Mouse (Mus musculus) hindbrain, embryonic 13.5 days (tissue): Measurements from ENCODE around the gene Tbx3. TPM values are rescaled to one million over a fixed set of nuclear protein-coding genes. Genes with fewer than 3 reads are reported as not detected.

Experiments used
- polyA plus RNA-seq: library from polyadenylated mRNA; unstranded; fragments of >200 nt; fragmentation: Nextera tagmentation; extraction: Ambion mirVana; gene quantifications from 2 replicates; pipeline ENCODE4 v1.2.1, GENCODE M21; 2015

Gene Tbx3
- polyA plus RNA-seq, 1 experiment from 2014 or later: 6.0 TPM

Other genes with a start within 250 kb of the Tbx3 start
- gene Tbx5, start 162.0 kb downstream of the Tbx3 start, polyA plus RNA-seq: not detected in 2 replicates